Mouse (Mus musculus): ENCODE measurements at regions not wholly inside any gene's neighbourhood (a gene's known extent, or its start where the extent isn't known, plus 50 kb on each side); places are given as distances from the start of the nearest gene placed in this dataset.
A peak's percentile ranks its signal among the peaks of the same experiment; 100 is the strongest.

DNA sequence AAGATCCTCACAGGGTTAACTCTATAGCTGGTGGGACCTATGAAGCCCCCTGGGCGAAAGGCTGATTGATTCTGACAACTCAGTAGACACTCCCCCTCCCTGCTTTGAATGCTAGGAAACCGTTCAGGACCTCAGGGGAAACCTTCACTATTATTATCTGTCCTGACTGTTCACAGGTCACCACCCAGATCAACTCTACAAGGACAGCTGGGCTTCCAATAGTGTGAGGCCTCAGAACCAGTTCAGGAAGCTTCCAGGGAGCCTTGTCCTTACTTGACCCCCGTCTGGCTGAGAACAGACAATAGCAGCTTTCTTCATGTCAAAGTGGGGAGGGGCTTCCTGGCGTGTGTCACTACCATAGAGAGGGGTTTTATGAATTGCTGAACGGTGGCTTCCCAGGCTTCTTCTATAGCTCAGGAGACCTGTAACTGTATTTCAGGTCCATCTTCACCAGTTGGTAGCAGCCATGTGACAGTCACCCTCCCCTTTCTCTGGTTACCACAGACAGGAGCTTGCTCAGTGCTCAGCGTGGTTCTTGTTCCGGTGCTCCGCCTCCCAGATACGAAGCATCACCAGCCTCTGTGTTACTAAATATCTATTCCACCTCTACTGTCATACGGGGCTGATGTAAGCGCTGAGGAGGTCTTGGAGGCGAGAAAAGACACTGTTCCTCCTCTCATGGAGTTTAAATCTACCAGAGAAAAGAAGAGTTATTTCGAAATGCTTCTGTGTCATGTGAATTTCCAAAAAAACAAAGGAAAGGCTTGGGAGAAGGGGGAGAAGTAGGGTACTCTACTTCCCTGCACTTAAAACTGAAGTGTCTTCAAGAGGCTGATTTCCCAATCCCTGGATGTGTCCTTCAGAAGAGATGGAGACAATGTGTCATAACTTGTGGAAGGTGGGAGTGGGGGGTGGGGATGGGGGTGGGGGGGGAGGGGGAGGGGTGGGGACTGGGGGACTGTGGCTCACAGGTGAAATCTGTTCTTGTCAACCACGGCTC, 96.9 kb downstream of the Vcpkmt start:
- Histone ChIP-seq H3K36me3 (ENCODE audit: control insufficient read depth, insufficient read depth, low read length, poor library complexity, severe bottlenecking) (no peaks in the 10 kb centered on the region), H3K9ac (ENCODE audit: insufficient read depth, low read depth, low read length, poor library complexity, severe bottlenecking) (no peak overlapping the region), H3K4me3 (ENCODE audit: insufficient read depth in 1 of 2, low read depth in 1 of 2, low read length in 2 of 2, poor library complexity in 1 of 2, severe bottlenecking in 1 of 2) (no peak overlapping the region), H3K4me1 (ENCODE audit: control insufficient read depth in 2 of 2, insufficient read depth in 2 of 2, low read length in 2 of 2, poor library complexity in 1 of 2) (peaks cover 7% of the 10 kb centered on the region in 2 experiments; a peak in 3 of 4 replicates), H3K27ac (ENCODE audit: insufficient read depth, low read depth, low read length, poor library complexity, severe bottlenecking) (no peak overlapping the region), H3K9me3 (ENCODE audit: control insufficient read depth, insufficient read depth, low read depth, low read length) (no peaks in the 10 kb centered on the region)
- DNase-seq (ENCODE audit: low read depth, low spot score): no peak
- no peak for TF ChIP-seq ZC3H11A (IDR thresholded peaks at IDR 0.05; ENCODE audit: borderline replicate concordance, low read depth, low read length)
- TF ChIP-seq CHD2 (IDR thresholded peaks at IDR 0.05; ENCODE audit: low read depth, low read length): no peak
- TF ChIP-seq MAFK (IDR thresholded peaks at IDR 0.05; ENCODE audit: insufficient read depth, low read depth, low read length): no peak
- TF ChIP-seq ZNF384 (IDR thresholded peaks at IDR 0.05; ENCODE audit: low read depth, low read length): no peak
- TF ChIP-seq HCFC1 (IDR thresholded peaks at IDR 0.05; ENCODE audit: borderline replicate concordance, insufficient read depth, low read length): no peak
- in situ Hi-C loops (cut with MboI; ENCODE audit: low sequenced_read_pairs in 2 of 2, unreplicated experiment in 2 of 2): no loop called here

DNA sequence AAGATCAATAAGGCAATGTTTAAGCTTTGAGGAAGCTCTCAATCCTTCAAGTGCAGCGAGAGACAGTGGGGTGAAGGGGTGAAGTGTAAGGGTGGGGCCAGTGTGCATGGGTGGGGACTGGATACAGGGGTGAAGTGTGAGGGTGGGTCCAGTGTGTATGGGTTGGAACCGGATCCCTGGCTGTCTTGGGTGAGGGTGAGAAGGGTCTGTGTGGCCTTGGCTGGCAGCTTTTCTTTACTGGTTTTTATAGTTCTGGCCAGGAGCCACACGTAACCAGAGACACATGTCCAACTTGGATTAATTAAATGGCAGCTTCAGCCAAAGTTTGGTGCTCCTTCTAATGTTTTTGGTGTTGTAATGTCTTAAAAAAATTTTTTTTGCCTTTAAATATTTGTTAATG, 101.4 kb downstream of the Vcpkmt start:
- Histone ChIP-seq H3K4me1 (ENCODE audit: control insufficient read depth in 2 of 2, insufficient read depth in 2 of 2, low read length in 2 of 2, poor library complexity in 1 of 2) (peaks cover 7 to 10% of the 10 kb centered on the region in 2 experiments; a peak in 3 of 4 replicates), H3K4me3 (ENCODE audit: insufficient read depth in 1 of 2, low read depth in 1 of 2, low read length in 2 of 2, poor library complexity in 1 of 2, severe bottlenecking in 1 of 2) (no peak overlapping the region), H3K36me3 (ENCODE audit: control insufficient read depth, insufficient read depth, low read length, poor library complexity, severe bottlenecking) (no peaks in the 10 kb centered on the region), H3K27ac (ENCODE audit: insufficient read depth, low read depth, low read length, poor library complexity, severe bottlenecking) (no peak overlapping the region), H3K9ac (ENCODE audit: insufficient read depth, low read depth, low read length, poor library complexity, severe bottlenecking) (no peak overlapping the region), H3K9me3 (ENCODE audit: control insufficient read depth, insufficient read depth, low read depth, low read length) (no peaks in the 10 kb centered on the region)
- no peak for TF ChIP-seq CHD2 (IDR thresholded peaks at IDR 0.05; ENCODE audit: low read depth, low read length)
- no peak for TF ChIP-seq HCFC1 (IDR thresholded peaks at IDR 0.05; ENCODE audit: borderline replicate concordance, insufficient read depth, low read length)
- no peak for TF ChIP-seq MAFK (IDR thresholded peaks at IDR 0.05; ENCODE audit: insufficient read depth, low read depth, low read length)
- TF ChIP-seq ZNF384 (IDR thresholded peaks at IDR 0.05; ENCODE audit: low read depth, low read length): no peak
- TF ChIP-seq ZC3H11A (IDR thresholded peaks at IDR 0.05; ENCODE audit: borderline replicate concordance, low read depth, low read length): no peak
- DNase-seq (ENCODE audit: low read depth, low spot score): no peak
- in situ Hi-C loops (cut with MboI; ENCODE audit: low sequenced_read_pairs in 2 of 2, unreplicated experiment in 2 of 2): no loop called here

DNA sequence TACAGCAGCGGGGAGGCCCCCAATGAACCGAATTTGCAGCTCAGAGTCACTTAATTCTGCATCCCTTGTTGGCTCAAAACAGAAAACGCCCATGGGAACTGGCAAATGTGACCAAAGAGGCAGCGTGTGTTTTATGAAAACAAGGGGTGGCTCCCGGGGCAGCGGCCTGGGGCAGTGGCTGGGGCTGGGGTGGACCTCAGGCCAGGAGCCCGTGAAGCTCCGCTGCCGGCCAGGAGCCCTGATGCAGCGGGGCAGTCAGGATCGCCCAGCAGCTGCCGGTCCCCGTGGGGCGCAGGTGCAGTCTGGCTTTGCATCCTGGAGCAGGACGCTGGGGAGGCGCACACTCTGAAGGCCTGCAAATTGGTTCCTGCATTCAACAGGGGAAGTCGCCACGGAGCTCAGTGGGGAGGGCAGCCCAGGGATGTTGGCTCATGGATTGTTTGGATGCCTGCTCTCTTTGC, 104.4 kb upstream of the Gm9887 start:
- in situ Hi-C loops (cut with MboI; ENCODE audit: low sequenced_read_pairs in 2 of 2, unreplicated experiment in 2 of 2): no loop called here
- H3K9ac ChIP-seq (ENCODE audit: insufficient read depth, low read depth, low read length, poor library complexity, severe bottlenecking): peak overlapping the region; percentile 2
- peak overlapping the region; percentile 36 to 59; a peak in 3 of 4 replicates for H3K4me3 ChIP-seq (ENCODE audit: insufficient read depth in 1 of 2, low read depth in 1 of 2, low read length in 2 of 2, poor library complexity in 1 of 2, severe bottlenecking in 1 of 2)
- peaks cover 0 to 10% of the 10 kb centered on the region in 2 experiments; a peak in 1 of 4 replicates for H3K4me1 ChIP-seq (ENCODE audit: control insufficient read depth in 2 of 2, insufficient read depth in 2 of 2, low read length in 2 of 2, poor library complexity in 1 of 2)
- DNase-seq (ENCODE audit: low read depth, low spot score): no peak
- no peak for TF ChIP-seq MAFK (IDR thresholded peaks at IDR 0.05; ENCODE audit: insufficient read depth, low read depth, low read length)
- TF ChIP-seq CHD2 (IDR thresholded peaks at IDR 0.05; ENCODE audit: low read depth, low read length): no peak
- TF ChIP-seq HCFC1 (IDR thresholded peaks at IDR 0.05; ENCODE audit: borderline replicate concordance, insufficient read depth, low read length): no peak
- TF ChIP-seq ZNF384 (IDR thresholded peaks at IDR 0.05; ENCODE audit: low read depth, low read length): no peak
- TF ChIP-seq ZC3H11A (IDR thresholded peaks at IDR 0.05; ENCODE audit: borderline replicate concordance, low read depth, low read length): no peak
- no peaks in the 10 kb centered on the region for H3K9me3 ChIP-seq (ENCODE audit: control insufficient read depth, insufficient read depth, low read depth, low read length)
- no peaks in the 10 kb centered on the region for H3K36me3 ChIP-seq (ENCODE audit: control insufficient read depth, insufficient read depth, low read length, poor library complexity, severe bottlenecking)
- H3K27ac ChIP-seq (ENCODE audit: insufficient read depth, low read depth, low read length, poor library complexity, severe bottlenecking): no peak overlapping the region

DNA sequence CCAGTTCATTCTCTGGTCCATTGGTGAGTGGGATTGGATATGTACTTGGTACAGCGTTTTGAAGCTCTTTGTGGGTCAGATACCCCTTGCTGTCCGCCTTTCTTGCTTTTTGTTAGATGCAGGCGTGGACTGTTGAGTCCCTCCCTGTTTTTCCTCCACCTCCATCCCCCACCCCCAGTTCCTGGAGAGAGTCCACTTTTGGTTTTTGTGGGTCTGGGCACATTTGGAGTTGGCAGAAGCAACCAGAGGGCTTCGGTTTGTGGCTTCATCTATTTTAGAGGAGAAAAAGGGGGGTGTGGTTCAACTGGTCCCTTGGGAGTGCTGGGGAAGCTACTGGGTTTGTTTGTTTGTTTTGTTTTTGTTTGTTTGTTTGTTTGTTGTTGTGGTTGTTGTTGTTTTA, 103.9 kb upstream of the Gm9887 start:
- Histone ChIP-seq H3K4me1 (ENCODE audit: control insufficient read depth in 2 of 2, insufficient read depth in 2 of 2, low read length in 2 of 2, poor library complexity in 1 of 2) (peaks cover 0 to 10% of the 10 kb centered on the region in 2 experiments; a peak in 1 of 4 replicates), H3K27ac (ENCODE audit: insufficient read depth, low read depth, low read length, poor library complexity, severe bottlenecking) (no peak overlapping the region), H3K9ac (ENCODE audit: insufficient read depth, low read depth, low read length, poor library complexity, severe bottlenecking) (no peak overlapping the region), H3K36me3 (ENCODE audit: control insufficient read depth, insufficient read depth, low read length, poor library complexity, severe bottlenecking) (no peaks in the 10 kb centered on the region), H3K9me3 (ENCODE audit: control insufficient read depth, insufficient read depth, low read depth, low read length) (no peaks in the 10 kb centered on the region), H3K4me3 (ENCODE audit: insufficient read depth in 1 of 2, low read depth in 1 of 2, low read length in 2 of 2, poor library complexity in 1 of 2, severe bottlenecking in 1 of 2) (no peak overlapping the region)
- DNase-seq (ENCODE audit: low read depth, low spot score): no peak
- in situ Hi-C loops (cut with MboI; ENCODE audit: low sequenced_read_pairs in 2 of 2, unreplicated experiment in 2 of 2): no loop called here
- TF ChIP-seq ZC3H11A (IDR thresholded peaks at IDR 0.05; ENCODE audit: borderline replicate concordance, low read depth, low read length): no peak
- no peak for TF ChIP-seq HCFC1 (IDR thresholded peaks at IDR 0.05; ENCODE audit: borderline replicate concordance, insufficient read depth, low read length)
- TF ChIP-seq ZNF384 (IDR thresholded peaks at IDR 0.05; ENCODE audit: low read depth, low read length): no peak
- TF ChIP-seq MAFK (IDR thresholded peaks at IDR 0.05; ENCODE audit: insufficient read depth, low read depth, low read length): no peak
- no peak for TF ChIP-seq CHD2 (IDR thresholded peaks at IDR 0.05; ENCODE audit: low read depth, low read length)

Data from ES-E14 (cell line).